Mouse (Mus musculus) embryonic facial prominence, embryonic 14.5 days (tissue): ENCODE results near the gene Psmd3. TPM values are rescaled to one million over a fixed set of nuclear protein-coding genes. Genes with fewer than 3 reads are reported as not detected.
"Not testable (repeated sequence)": the region's sequence is repeated elsewhere in the genome, so short reads cannot be mapped to it uniquely, and the experiment has no call there.

Experiments used
- ATAC-seq: fragments of 200-750 bp; cut with Nextera tagmentation; 2 replicates; pipeline ENCODE4 v1.8.0; 2017; ENCODE audit warnings: low read depth, moderate number of reproducible peaks, moderate TSS enrichment
- DNase-seq: peaks from one replicate; pipeline ENCODE4 v3.0.0-alpha.2; 2015; ENCODE audit warnings: low spot score
- H3K27ac ChIP-seq: fragments of 300-500 bp; sonication (generic); replicated peaks from 2 replicates; pipeline ENCODE4 v1.5.1; 2014; ENCODE audit warnings: low read depth, mild to moderate bottlenecking, low read length, moderate library complexity
- H3K27me3 ChIP-seq: fragments of 300-500 bp; sonication (generic); replicated peaks from 2 replicates; pipeline ENCODE4 v1.6.1; 2014; ENCODE audit warnings: low read length; ENCODE audit not compliant: control insufficient read depth, insufficient read depth
- H3K36me3 ChIP-seq: fragments of 300-500 bp; sonication (generic); 2 replicates; pipeline ENCODE4 v1.6.1; 2014; ENCODE audit warnings: low read length, mixed read lengths; ENCODE audit not compliant: control insufficient read depth, insufficient read depth
- H3K4me1 ChIP-seq: fragments of 300-500 bp; sonication (generic); 2 replicates; pipeline ENCODE4 v1.6.1; 2014; ENCODE audit warnings: antibody characterized with exemption, low read length; ENCODE audit not compliant: control insufficient read depth, insufficient read depth
- H3K4me2 ChIP-seq: fragments of 300-500 bp; sonication (generic); 2 replicates; pipeline ENCODE4 v1.6.1; 2014; ENCODE audit warnings: low read depth, mild to moderate bottlenecking, low read length, moderate library complexity, mixed read lengths
- H3K4me3 ChIP-seq: fragments of 300-500 bp; sonication (generic); 2 replicates; pipeline ENCODE4 v1.5.1; 2014; ENCODE audit warnings: low read depth, mild to moderate bottlenecking, low read length
- H3K9ac ChIP-seq: fragments of 300-500 bp; sonication (generic); 2 replicates; pipeline ENCODE4 v1.6.1; 2014; ENCODE audit warnings: low read depth, mild to moderate bottlenecking, low read length, moderate library complexity, mixed read lengths
- H3K9me3 ChIP-seq: fragments of 300-500 bp; sonication (generic); 2 replicates; pipeline ENCODE4 v1.6.1; 2016; ENCODE audit warnings: low read length; ENCODE audit not compliant: control insufficient read depth
- WGBS: fragments of 180-500 bp; shearing (Covaris S2); extraction: QIAGEN DNeasy Blood & Tissue Kit; methylation state at CpG from one replicate; pipeline ENCODE4 v1.1.7; 2014; 5-methylcytosine and 5-hydroxymethylcytosine counted together
- polyA plus RNA-seq: library from polyadenylated mRNA; unstranded; fragments of >200 nt; fragmentation: Nextera tagmentation; extraction: Ambion mirVana; gene quantifications from 2 replicates; pipeline ENCODE4 v1.2.1, GENCODE M21; 2014

The Psmd3 gene
- polyA plus RNA-seq, 1 experiment from 2014 or later, result 136 TPM

DNA sequence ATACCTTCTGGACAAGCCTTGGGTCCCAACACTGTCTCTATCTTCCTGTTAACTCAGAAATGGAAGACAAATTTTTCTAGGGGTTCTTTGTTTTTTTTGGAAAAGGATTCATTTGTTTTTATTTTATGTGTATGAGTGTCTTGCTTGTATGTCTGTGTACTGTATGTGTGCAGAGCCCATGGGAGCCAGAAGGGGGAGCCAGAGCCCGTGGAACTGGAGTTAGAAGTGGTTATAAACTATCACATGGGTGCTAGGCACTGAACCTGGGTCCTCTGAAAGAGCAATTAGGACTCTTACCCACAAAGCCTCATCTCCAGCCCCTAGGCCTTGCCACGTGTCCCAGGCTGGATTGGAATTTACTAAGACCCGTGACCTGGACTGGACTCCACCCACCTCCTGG lies 51.7 kb downstream of the Psmd3 start:
- peaks cover 21% of the 10 kb centered on the region for H3K4me1 ChIP-seq
- no peaks in the 10 kb centered on the region for H3K36me3 ChIP-seq
- ATAC-seq (no peak), DNase-seq (no peak)
- peaks cover 8% of the 10 kb centered on the region; the same call in 1 of the 2 replicates for H3K9me3 ChIP-seq
- H3K4me3 ChIP-seq, result no peak overlapping the region
- no peaks in the 10 kb centered on the region for H3K27me3 ChIP-seq
- H3K9ac ChIP-seq, result no peak overlapping the region
- no peak overlapping the region for H3K4me2 ChIP-seq
- 73% methylated on average over 3 of the region's 3 CpGs for WGBS
- no peak overlapping the region for H3K27ac ChIP-seq

DNA sequence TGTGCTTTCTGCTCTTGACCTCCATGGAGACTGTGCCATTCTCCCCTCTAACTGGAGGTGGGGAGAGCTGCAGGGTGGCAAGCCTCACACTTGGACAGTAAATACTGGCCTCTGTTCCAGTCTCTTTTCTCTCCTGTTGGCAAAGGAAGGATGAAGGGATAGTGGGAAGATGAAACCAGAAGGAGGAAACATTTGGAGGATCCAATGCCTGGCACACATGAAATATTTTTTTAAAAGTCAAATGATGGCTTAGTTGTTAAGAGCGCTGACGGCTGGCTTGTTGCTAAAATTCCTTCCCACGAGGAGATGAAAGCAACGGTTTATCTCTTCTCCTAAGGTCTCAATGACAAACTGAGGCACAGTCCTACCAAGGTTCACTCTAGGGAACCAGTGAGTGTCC lies 52.8 kb downstream of the Psmd3 start:
- no peaks in the 10 kb centered on the region for H3K36me3 ChIP-seq
- H3K27me3 ChIP-seq, result no peaks in the 10 kb centered on the region
- no peak overlapping the region for H3K27ac ChIP-seq
- 91% methylated on average over 4 of the region's 4 CpGs for WGBS
- H3K4me1 ChIP-seq, result peaks cover 18% of the 10 kb centered on the region
- H3K9me3 ChIP-seq, result peaks cover 8% of the 10 kb centered on the region; the same call in 1 of the 2 replicates
- no peak for DNase-seq
- H3K9ac ChIP-seq, result no peak overlapping the region
- no peak overlapping the region for H3K4me2 ChIP-seq
- no peak overlapping the region for H3K4me3 ChIP-seq
- ATAC-seq, result no peak

DNA sequence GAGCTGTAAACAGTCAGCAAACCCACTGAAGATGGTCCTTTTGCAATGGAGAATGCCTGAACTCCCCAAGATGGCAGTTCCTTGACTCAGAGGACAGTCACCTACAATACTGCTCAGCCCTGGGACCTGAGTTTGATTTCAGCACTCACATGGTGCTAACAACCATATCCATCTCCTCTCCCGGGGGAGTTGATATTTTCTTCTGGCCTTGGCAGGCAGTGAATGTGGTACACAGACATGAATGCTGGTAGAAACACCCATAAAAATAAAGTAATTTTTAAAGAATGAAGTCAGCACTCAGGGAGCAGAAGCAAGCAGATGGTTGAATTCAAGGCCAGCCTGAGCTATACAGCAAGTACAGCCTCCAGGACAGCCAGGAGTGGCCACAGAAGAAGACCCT lies 53.8 kb downstream of the Psmd3 start:
- WGBS, result 96% methylated on average over 1 of the region's 1 CpGs
- H3K4me1 ChIP-seq, result peaks cover 18% of the 10 kb centered on the region
- no peak for DNase-seq

DNA sequence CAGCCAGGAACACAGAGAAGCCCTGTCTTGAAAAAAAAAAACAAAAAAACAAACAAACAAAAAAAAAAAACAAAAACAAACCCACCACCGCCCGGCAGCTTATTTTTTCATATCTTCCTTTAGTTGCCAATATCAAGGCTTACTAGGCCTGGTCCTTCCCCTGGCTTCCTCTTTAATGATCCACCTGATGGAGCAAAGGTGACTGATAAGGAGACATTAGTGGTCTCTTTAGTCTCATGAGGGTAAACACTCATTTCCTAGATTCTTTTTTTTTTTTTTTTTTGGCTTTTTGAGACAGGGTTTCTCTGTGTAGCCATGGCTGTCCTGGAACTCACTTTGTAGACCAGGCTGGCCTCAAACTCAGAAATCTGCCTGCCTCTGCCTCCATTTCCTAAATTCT lies 54.9 kb downstream of the Psmd3 start:
- not testable (repeated sequence) for H3K4me2 ChIP-seq, H3K9ac ChIP-seq, H3K27ac ChIP-seq, DNase-seq, H3K9me3 ChIP-seq, H3K36me3 ChIP-seq, H3K4me3 ChIP-seq, H3K27me3 ChIP-seq, ATAC-seq
- WGBS, result 95% methylated on average over 2 of the region's 2 CpGs
- peaks cover 12% of the 10 kb centered on the region; the same call in 1 of the 2 replicates for H3K4me1 ChIP-seq

More for the DNA sequence above, 53.8 kb downstream of the Psmd3 start:
- Histone ChIP-seq H3K27me3 (no peaks in the 10 kb centered on the region), H3K9ac (no peak overlapping the region), H3K9me3 (peaks cover 8% of the 10 kb centered on the region; the same call in 1 of the 2 replicates), H3K27ac (no peak overlapping the region), H3K4me2 (no peak overlapping the region), H3K36me3 (no peaks in the 10 kb centered on the region), H3K4me3 (no peak overlapping the region)
- ATAC-seq, result no peak

DNA sequence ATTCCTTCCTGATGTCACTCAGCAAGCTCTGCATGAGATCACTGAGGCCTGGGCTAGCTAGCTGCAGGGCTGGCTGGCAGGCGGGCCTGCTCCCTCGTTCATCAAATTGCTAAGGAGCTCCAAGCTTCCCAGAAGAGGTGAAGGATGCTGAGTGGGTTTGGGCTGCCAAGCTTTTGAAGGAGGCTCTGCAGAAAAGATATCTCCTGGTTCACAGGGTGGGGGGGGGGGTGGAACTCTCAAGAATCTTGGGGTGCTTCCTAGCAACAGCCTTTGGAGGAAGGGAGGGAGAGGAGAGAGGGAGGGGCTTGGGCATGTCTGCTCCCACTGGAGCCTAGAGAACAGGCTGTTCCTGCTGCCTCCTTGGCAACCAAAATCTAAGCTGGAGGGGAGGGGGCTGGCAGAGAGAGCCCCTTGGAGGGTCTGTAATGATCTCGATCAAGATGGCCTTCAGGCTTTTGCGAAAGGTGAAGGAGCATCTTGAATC lies 56.1 kb downstream of the Psmd3 start:
- Histone ChIP-seq H3K9ac (no peak overlapping the region), H3K4me2 (no peak overlapping the region), H3K36me3 (no peaks in the 10 kb centered on the region), H3K4me1 (peaks cover 20% of the 10 kb centered on the region), H3K4me3 (no peak overlapping the region), H3K27me3 (no peaks in the 10 kb centered on the region), H3K27ac (no peak overlapping the region), H3K9me3 (peaks cover 8% of the 10 kb centered on the region; the same call in 1 of the 2 replicates)
- ATAC-seq (no peak), DNase-seq (no peak)
- 48% methylated on average over 4 of the region's 4 CpGs for WGBS

DNA sequence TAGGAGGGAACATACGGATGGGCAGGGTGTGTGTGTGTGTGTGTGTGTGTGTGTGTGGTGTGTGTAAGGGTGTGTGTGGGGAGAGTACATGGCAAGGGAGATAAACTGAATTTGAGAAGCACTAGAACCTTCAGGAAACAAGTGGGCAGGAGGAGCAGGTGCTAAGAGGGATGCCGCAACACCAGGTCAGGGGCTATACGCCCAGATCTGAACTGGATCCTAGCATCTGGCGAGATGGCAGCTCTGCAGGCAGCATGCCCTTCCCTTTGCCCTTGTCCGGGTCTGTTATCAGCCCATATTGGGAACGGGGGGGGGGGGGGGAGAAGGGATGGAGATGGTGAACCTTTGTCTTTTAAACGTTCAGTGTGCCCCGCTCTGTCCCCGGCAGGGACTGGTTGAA lies 56.6 kb downstream of the Psmd3 start:
- no peak overlapping the region for H3K4me3 ChIP-seq
- H3K4me2 ChIP-seq, result no peak overlapping the region
- DNase-seq, result no peak
- WGBS, result 78% methylated on average over 7 of the region's 9 CpGs
- no peak overlapping the region for H3K9ac ChIP-seq
- no peaks in the 10 kb centered on the region for H3K36me3 ChIP-seq
- H3K9me3 ChIP-seq, result peaks cover 7% of the 10 kb centered on the region; the same call in 1 of the 2 replicates
- ATAC-seq, result no peak
- H3K27me3 ChIP-seq, result no peaks in the 10 kb centered on the region
- no peak overlapping the region for H3K27ac ChIP-seq
- peaks cover 25% of the 10 kb centered on the region for H3K4me1 ChIP-seq

DNA sequence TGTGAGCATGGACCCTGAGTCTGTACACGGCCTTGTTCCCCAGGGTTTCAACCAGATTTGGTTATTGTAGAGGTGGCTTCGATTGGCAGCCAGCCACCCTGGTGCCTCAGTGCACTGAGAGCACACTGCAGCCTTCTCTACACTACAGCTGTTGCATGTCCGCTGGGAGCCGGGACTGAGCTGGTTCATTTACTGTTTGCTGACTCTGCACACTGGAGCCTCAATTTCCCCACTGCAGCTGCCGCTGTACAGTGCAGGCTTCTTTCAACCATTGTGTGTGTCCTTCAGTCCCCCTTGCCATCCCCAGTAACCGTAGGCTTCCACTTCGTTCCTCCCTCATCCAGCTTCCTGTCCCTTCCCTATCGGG lies 57.7 kb downstream of the Psmd3 start:
- ATAC-seq, result peak; percentile 56
- peak overlapping the region; percentile 93; the same call in 1 of the 2 replicates for H3K9ac ChIP-seq

DNA sequence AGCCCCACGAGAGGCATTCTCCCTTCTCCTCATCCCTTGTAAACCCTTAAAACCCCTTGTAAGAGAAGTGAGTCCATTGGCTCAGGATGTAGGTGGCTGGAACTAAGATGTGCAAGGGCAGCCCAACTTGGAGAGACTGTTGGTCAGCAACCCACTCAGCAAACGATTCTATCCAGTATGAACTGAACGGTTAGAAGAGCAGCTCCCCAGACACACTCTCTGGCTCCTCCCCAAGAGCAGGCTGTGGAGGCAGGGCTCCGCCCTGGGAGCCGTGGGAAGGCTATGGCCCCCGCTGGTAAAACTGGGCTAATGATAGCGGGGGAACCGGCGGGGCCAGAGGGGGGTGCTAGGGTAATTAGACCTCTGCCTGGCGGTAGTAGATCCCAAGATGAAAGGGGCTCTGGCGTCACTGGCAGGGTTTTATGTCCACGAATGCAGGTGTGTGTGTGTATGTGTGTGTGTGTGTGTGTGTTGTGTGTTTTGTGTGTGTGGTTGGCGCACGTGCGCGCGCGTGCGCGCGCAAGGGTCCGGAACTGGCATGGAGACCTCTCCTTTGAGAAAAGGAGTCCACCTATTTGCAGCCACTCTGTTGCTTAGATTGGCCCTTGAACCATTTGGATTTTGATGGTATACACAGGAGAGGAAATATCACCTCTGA lies 58.2 kb downstream of the Psmd3 start, which contains the start of gene Thra:
Gene Thra (plus strand): TSS at position 246 of the 658 bp plus-strand sequence.
- ATAC-seq (peak; percentile 75), DNase-seq (peak; percentile 90)
- no peaks in the 10 kb centered on the region for H3K9me3 ChIP-seq
- peaks cover 39% of the 10 kb centered on the region for H3K4me1 ChIP-seq
- no peaks in the 10 kb centered on the region for H3K36me3 ChIP-seq
- peak within 1 kb of the TSS; percentile 88 for H3K4me2 ChIP-seq
- peak within 1 kb of the TSS; percentile 91 for H3K27ac ChIP-seq
- H3K27me3 ChIP-seq, result no peaks in the 10 kb centered on the region
- peak within 1 kb of the TSS; percentile 93 for H3K9ac ChIP-seq
- 0% methylated on average over 22 of the region's 22 CpGs for WGBS
- peak within 1 kb of the TSS; percentile 99 for H3K4me3 ChIP-seq

More for the DNA sequence above, 57.7 kb downstream of the Psmd3 start:
- Histone ChIP-seq H3K36me3 (no peaks in the 10 kb centered on the region), H3K27ac (peak overlapping the region; percentile 91), H3K9me3 (no peaks in the 10 kb centered on the region), H3K4me3 (peak overlapping the region; percentile 99), H3K4me1 (peaks cover 36% of the 10 kb centered on the region), H3K4me2 (peak overlapping the region; percentile 88), H3K27me3 (no peaks in the 10 kb centered on the region)
- DNase-seq, result peak; percentile 80
- WGBS, result 11% methylated on average over 7 of the region's 8 CpGs
